Mouse (Mus musculus) small intestine, adult 2 months (tissue): ENCODE data around the gene Arf3. TPM values are rescaled to one million over a fixed set of nuclear protein-coding genes. Genes with fewer than 3 reads are reported as not detected.

Experiments used
- H3K27ac ChIP-seq: fragments of 200-500 bp; 2 replicates; pipeline ENCODE4 v1.5.1; 2012; ENCODE audit warnings: low read depth, low read length, control low read depth, inconsistent platforms; ENCODE audit not compliant: insufficient read depth
- H3K27me3 ChIP-seq: fragments of 200-500 bp; 2 replicates; pipeline ENCODE4 v1.6.1; 2012; ENCODE audit warnings: mild to moderate bottlenecking, moderate library complexity, low read length, inconsistent platforms; ENCODE audit not compliant: control insufficient read depth, insufficient read depth
- H3K36me3 ChIP-seq: fragments of 200-500 bp; 2 replicates; pipeline ENCODE4 v1.6.1; 2012; ENCODE audit warnings: mild to moderate bottlenecking, low read length, control low read depth, inconsistent platforms; ENCODE audit not compliant: control insufficient read depth, insufficient read depth
- H3K4me1 ChIP-seq: fragments of 200-500 bp; 2 replicates; pipeline ENCODE4 v1.6.1; 2012; ENCODE audit warnings: low read length, inconsistent platforms, mixed read lengths; ENCODE audit not compliant: control insufficient read depth, insufficient read depth, insufficient read length
- H3K4me3 ChIP-seq: fragments of 200-500 bp; 2 replicates; pipeline ENCODE4 v1.5.1; 2012; ENCODE audit warnings: low read depth, mild to moderate bottlenecking, control low read depth, inconsistent platforms, low read length, moderate library complexity
- CTCF ChIP-seq: fragments of 200-500 bp; IDR thresholded peaks from 2 replicates; pipeline ENCODE4 v1.5.1; 2012; ENCODE audit warnings: low read depth, mild to moderate bottlenecking, control low read depth, inconsistent platforms, low read length, moderate library complexity, mixed read lengths; ENCODE audit not compliant: insufficient replicate concordance, insufficient read length; ENCODE audit errors: extremely low read depth
- POLR2A ChIP-seq: fragments of 200-500 bp; IDR thresholded peaks from 2 replicates; pipeline ENCODE4 v1.6.1; 2012; ENCODE audit warnings: low read depth, mild to moderate bottlenecking, control low read depth, inconsistent platforms, low read length, moderate library complexity
- WGBS: fragments of 180-500 bp; shearing (Covaris S2); methylation state at CpG from one replicate; pipeline ENCODE4 v1.1.7; 2018; 5-methylcytosine and 5-hydroxymethylcytosine counted together
- polyA plus RNA-seq: library from polyadenylated mRNA; depleted of rRNA; stranded (reverse); fragments of >200 nt; gene quantifications from 2 replicates; pipeline ENCODE4 v1.2.3, GENCODE M21; 2012

Gene Arf3
- polyA plus RNA-seq, 1 experiment = 104 TPM

- Histone ChIP-seq H3K36me3 (no peaks in the 10 kb centered on the region), H3K27me3 (peaks cover 62% of the 10 kb centered on the region), H3K27ac (no peak within 1 kb of the TSS), H3K4me1 (peaks cover 18% of the 10 kb centered on the region), H3K4me3 (peak within 1 kb of the TSS; percentile 29)
- 4% methylated on average over 51 of the region's 51 CpGs for WGBS
- no peak for TF ChIP-seq POLR2A
- TF ChIP-seq CTCF = no peak; the same call in 1 of the 2 replicates
Observed at GRCm38 (mm10) chr15:98789661-98790535, 26.9 kb upstream of the Arf3 start, which contains the start of gene Wnt1. Gene Wnt1 (plus strand): TSS chr15:98789857.

GRCm38 (mm10) chr15:98788972-98789660, 26.1 kb upstream of the Arf3 start:
- 0 out of 2 replicates have a peak, but pooled peaks have one; percentile 54 for TF ChIP-seq CTCF
- no peak for TF ChIP-seq POLR2A
- WGBS = 10% methylated on average over 24 of the region's 24 CpGs
- H3K27me3 ChIP-seq = peaks cover 62% of the 10 kb centered on the region
- peaks cover 18% of the 10 kb centered on the region for H3K4me1 ChIP-seq
- H3K4me3 ChIP-seq = no peak overlapping the region
- H3K27ac ChIP-seq = no peak overlapping the region
- no peaks in the 10 kb centered on the region for H3K36me3 ChIP-seq

DNA sequence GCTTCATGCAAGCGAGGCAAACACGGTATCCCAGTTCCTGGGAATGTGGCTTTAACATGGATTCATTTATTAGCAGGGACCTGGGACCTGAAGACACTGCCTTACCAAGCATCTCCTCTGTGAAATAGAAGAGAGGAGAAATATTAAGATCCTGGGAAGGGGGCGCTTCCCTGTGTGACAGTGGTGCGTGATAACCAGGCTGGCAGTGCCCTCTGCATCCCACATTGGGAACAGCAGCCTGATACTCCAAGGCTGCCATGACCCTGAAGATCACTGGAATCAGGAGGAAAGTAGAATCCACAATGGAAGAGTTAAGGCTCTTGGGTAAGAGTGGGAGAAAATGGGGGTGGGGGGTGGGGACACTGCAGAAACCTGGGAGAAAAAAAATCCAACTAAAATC, 24.9 kb upstream of the Arf3 start:
- 29% methylated on average over 4 of the region's 4 CpGs for WGBS
- H3K4me1 ChIP-seq = peaks cover 18% of the 10 kb centered on the region
- H3K27ac ChIP-seq = no peak overlapping the region
- peaks cover 50% of the 10 kb centered on the region for H3K27me3 ChIP-seq
- H3K36me3 ChIP-seq = no peaks in the 10 kb centered on the region
- no peak for TF ChIP-seq CTCF
- H3K4me3 ChIP-seq = no peak overlapping the region

DNA sequence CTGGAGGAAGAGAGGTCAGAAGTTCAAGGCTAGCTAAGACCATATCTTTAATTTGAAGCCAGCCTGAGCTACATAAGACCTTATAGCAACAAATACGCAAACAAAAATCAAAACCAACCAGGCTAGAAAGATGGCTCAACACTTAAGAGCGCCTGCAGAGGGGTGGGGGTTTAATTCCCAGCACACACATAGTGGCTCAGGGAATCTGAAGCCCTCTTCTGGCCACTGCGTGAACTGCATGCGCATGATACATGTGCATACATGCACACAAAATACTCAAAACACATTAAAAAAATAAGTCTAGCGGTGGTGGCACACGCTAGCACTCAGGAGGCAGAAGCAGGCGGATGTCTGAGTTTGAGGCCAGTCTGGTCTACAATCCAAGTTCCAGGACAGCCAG, 22.7 kb upstream of the Arf3 start:
- Histone ChIP-seq H3K36me3 (no peaks in the 10 kb centered on the region), H3K4me1 (peaks cover 5% of the 10 kb centered on the region; the same call in 1 of the 2 replicates), H3K27me3 (peaks cover 29% of the 10 kb centered on the region), H3K27ac (no peak overlapping the region), H3K4me3 (no peak overlapping the region)
- TF ChIP-seq POLR2A (no peak), CTCF (peak; percentile 52; the same call in 1 of the 2 replicates)
- WGBS = 55% methylated on average over 7 of the region's 7 CpGs

GRCm38 (mm10) chr15:98781166-98781565, 18.2 kb upstream of the Arf3 start:
- 47% methylated on average over 6 of the region's 6 CpGs for WGBS
- TF ChIP-seq CTCF (no peak), POLR2A (no peak)
- Histone ChIP-seq H3K4me3 (no peak overlapping the region), H3K27me3 (peaks cover 40% of the 10 kb centered on the region), H3K27ac (no peak overlapping the region), H3K4me1 (peaks cover 8% of the 10 kb centered on the region), H3K36me3 (no peaks in the 10 kb centered on the region)

- H3K27ac ChIP-seq = no peak overlapping the region
- no peak for TF ChIP-seq CTCF
- no peak for TF ChIP-seq POLR2A
- peaks cover 8% of the 10 kb centered on the region for H3K4me1 ChIP-seq
- H3K36me3 ChIP-seq = no peaks in the 10 kb centered on the region
- WGBS = 14% methylated on average over 13 of the region's 13 CpGs
- H3K4me3 ChIP-seq = no peak overlapping the region
- peaks cover 44% of the 10 kb centered on the region for H3K27me3 ChIP-seq
Observed at GRCm38 (mm10) chr15:98780573-98780972, 17.6 kb upstream of the Arf3 start.

DNA sequence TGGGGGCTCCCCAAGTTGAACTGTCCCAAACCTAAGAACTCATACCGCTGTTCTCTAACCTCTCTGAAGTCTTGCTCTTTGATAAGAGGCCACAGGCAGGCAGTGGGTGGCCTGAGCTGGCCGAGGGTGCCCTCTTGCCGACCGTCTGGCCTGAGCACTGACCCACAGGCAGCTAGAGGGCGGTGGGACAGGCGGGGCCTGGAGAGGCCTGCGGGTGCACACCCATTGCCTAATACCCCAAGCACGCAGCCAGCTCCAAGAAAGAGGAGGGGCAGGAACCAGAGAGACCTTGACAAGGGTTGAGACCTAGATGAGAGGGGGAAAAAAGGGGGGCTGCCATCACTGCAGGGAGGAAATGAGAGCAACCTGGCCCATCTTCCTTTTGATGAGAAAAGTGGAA, 17.1 kb upstream of the Arf3 start:
- TF ChIP-seq POLR2A = no peak
- TF ChIP-seq CTCF = no peak
- peaks cover 44% of the 10 kb centered on the region for H3K27me3 ChIP-seq
- H3K4me3 ChIP-seq = no peak overlapping the region
- 10% methylated on average over 8 of the region's 8 CpGs for WGBS
- no peaks in the 10 kb centered on the region for H3K36me3 ChIP-seq
- H3K27ac ChIP-seq = no peak overlapping the region
- peaks cover 8% of the 10 kb centered on the region for H3K4me1 ChIP-seq
